Mouse (Mus musculus) forebrain, embryonic 10.5 days (tissue): ENCODE results near the gene Cdcp1. TPM values are rescaled to one million over a fixed set of nuclear protein-coding genes. Genes with fewer than 3 reads are reported as not detected.
A peak's percentile ranks its signal among the peaks of the same experiment; 100 is the strongest.

ENCODE experiments used
- DNase-seq: peaks from one replicate; pipeline ENCODE4 v3.0.0-alpha.2; 2017; ENCODE audit warnings: low spot score; ENCODE audit errors: extremely low spot score
- H3K27ac ChIP-seq: fragments of 300-500 bp; sonication (generic); 2 replicates; pipeline ENCODE4 v1.5.1; 2016; ENCODE audit warnings: mild to moderate bottlenecking
- H3K27me3 ChIP-seq: fragments of 300-500 bp; sonication (generic); 2 replicates; pipeline ENCODE4 v1.6.1; 2016; ENCODE audit warnings: mild to moderate bottlenecking; ENCODE audit not compliant: poor library complexity, severe bottlenecking
- H3K36me3 ChIP-seq: fragments of 300-500 bp; sonication (generic); replicated peaks from 2 replicates; pipeline ENCODE4 v1.6.1; 2016; ENCODE audit warnings: mild to moderate bottlenecking, moderate library complexity
- H3K4me1 ChIP-seq: fragments of 300-500 bp; sonication (generic); 2 replicates; pipeline ENCODE4 v1.6.1; 2016
- H3K4me3 ChIP-seq: fragments of 300-500 bp; sonication (generic); 2 replicates; pipeline ENCODE4 v1.5.1; 2016; ENCODE audit warnings: mild to moderate bottlenecking, moderate library complexity
- H3K9me3 ChIP-seq: fragments of 300-500 bp; sonication (generic); 2 replicates; pipeline ENCODE4 v1.6.1; 2016; ENCODE audit warnings: mild to moderate bottlenecking, moderate library complexity
- WGBS: fragments of 180-500 bp; shearing (Covaris S2); methylation state at CpG from one replicate; pipeline ENCODE4 v1.1.7; 2016; 5-methylcytosine and 5-hydroxymethylcytosine counted together
- polyA plus RNA-seq: library from polyadenylated mRNA; unstranded; fragments of >200 nt; fragmentation: Nextera tagmentation; extraction: Ambion mirVana; gene quantifications from 2 replicates; pipeline ENCODE4 v1.2.1, GENCODE M21; 2016

The Cdcp1 gene
- polyA plus RNA-seq, 1 experiment from 2014 or later, result 1.8 TPM

- no peak for DNase-seq
These were observed 57.6 kb downstream of the Cdcp1 start for GRCm38 (mm10) chr9:123158125-123158836.

DNA sequence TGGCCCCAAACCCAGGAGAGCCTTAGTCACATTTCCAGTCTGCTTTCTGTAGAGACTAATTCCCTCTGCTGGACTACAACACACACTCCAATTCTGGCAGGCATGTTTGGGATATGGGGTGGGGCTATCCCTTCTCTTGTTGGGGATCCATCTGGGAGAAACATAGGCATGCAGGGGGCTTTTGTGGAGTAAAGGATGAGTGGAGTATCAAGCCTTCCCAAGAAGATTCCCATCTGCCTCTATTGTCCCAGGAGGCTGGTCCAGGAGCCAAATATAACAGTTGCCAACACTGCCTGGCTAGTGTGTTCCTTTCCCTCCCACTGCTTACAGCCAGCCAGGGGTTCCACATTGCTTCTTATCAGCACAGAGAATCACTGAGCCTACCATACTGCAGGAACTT lies 58.1 kb downstream of the Cdcp1 start:
- no peak overlapping the region for H3K27ac ChIP-seq
- H3K27me3 ChIP-seq, result peaks cover 17% of the 10 kb centered on the region
- DNase-seq, result no peak
- no peaks in the 10 kb centered on the region for H3K9me3 ChIP-seq
- no peak overlapping the region for H3K4me3 ChIP-seq
- H3K36me3 ChIP-seq, result no peaks in the 10 kb centered on the region
- H3K4me1 ChIP-seq, result peaks cover 9% of the 10 kb centered on the region

More at GRCm38 (mm10) chr9:123158125-123158836, 57.6 kb downstream of the Cdcp1 start:
- H3K4me1 ChIP-seq, result peaks cover 9% of the 10 kb centered on the region
- no peaks in the 10 kb centered on the region for H3K9me3 ChIP-seq
- 60% methylated on average over 8 of the region's 8 CpGs for WGBS
- H3K27me3 ChIP-seq, result peaks cover 17% of the 10 kb centered on the region
- no peak overlapping the region for H3K4me3 ChIP-seq
- no peaks in the 10 kb centered on the region for H3K36me3 ChIP-seq
- no peak overlapping the region for H3K27ac ChIP-seq

GRCm38 (mm10) chr9:123156910-123157361 lies 58.9 kb downstream of the Cdcp1 start:
- H3K27ac ChIP-seq, result no peak overlapping the region
- H3K36me3 ChIP-seq, result no peaks in the 10 kb centered on the region
- H3K27me3 ChIP-seq, result peaks cover 17% of the 10 kb centered on the region
- H3K4me3 ChIP-seq, result peak overlapping the region; percentile 30
- WGBS, result 33% methylated on average over 30 of the region's 30 CpGs
- peaks cover 9% of the 10 kb centered on the region for H3K4me1 ChIP-seq
- DNase-seq, result peak; percentile 21
- no peaks in the 10 kb centered on the region for H3K9me3 ChIP-seq

DNA sequence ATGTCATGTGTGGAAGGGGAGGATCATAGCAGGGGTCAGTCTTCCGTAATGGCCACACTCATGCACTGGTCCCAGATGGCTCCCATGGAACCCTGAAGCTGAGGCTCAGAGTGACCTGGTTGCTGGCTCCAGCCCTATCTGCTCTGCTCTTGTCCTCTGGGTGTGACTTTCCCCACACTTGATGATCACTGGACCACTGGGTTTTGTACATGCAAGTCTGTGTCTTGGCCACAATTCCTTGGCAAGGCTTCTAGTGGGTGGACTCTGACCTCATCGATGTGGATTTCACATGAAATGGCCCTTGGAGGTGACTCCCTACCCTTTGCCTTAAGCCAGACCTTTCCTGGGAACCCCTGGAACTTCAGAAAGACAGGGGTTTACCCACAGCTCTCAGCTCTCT lies 62.7 kb downstream of the Cdcp1 start:
- Histone ChIP-seq H3K36me3 (no peaks in the 10 kb centered on the region), H3K4me3 (no peak overlapping the region), H3K9me3 (no peaks in the 10 kb centered on the region), H3K27me3 (peaks cover 15% of the 10 kb centered on the region), H3K27ac (no peak overlapping the region), H3K4me1 (peaks cover 9% of the 10 kb centered on the region)
- no peak for DNase-seq
- 91% methylated on average over 2 of the region's 2 CpGs for WGBS

DNA sequence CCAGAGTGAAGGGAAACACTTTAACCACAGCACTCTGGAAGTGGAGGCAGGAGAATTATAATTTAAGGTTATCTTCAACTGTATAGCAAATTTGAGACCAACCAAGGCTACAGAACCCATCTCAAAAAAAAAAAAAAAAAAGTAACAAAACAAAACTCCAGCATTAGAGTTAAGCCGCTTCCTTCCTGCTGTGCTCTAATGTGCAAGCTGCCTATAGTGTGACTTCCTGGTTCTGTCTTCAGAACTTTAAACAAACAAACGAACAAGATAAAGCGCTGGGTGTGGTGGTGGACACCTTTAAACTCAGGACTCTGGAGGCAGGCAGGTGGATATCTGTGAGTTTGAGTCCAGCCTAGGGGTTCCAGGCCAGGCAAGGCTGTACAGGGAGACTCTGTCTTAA lies 63.8 kb downstream of the Cdcp1 start:
- H3K4me3 ChIP-seq, result no peak overlapping the region
- H3K36me3 ChIP-seq, result no peaks in the 10 kb centered on the region
- H3K4me1 ChIP-seq, result peaks cover 7% of the 10 kb centered on the region
- no peaks in the 10 kb centered on the region for H3K9me3 ChIP-seq
- 79% methylated on average over 3 of the region's 3 CpGs for WGBS
- H3K27ac ChIP-seq, result no peak overlapping the region
- DNase-seq, result no peak
- H3K27me3 ChIP-seq, result peaks cover 8% of the 10 kb centered on the region

GRCm38 (mm10) chr9:123151561-123151960 lies 64.3 kb downstream of the Cdcp1 start:
- peaks cover 2% of the 10 kb centered on the region for H3K4me1 ChIP-seq
- H3K36me3 ChIP-seq, result no peaks in the 10 kb centered on the region
- H3K4me3 ChIP-seq, result no peak overlapping the region
- no peak overlapping the region for H3K27ac ChIP-seq
- no peaks in the 10 kb centered on the region for H3K9me3 ChIP-seq
- DNase-seq, result no peak
- 55% methylated on average over 1 of the region's 1 CpGs for WGBS
- H3K27me3 ChIP-seq, result peaks cover 5% of the 10 kb centered on the region

DNA sequence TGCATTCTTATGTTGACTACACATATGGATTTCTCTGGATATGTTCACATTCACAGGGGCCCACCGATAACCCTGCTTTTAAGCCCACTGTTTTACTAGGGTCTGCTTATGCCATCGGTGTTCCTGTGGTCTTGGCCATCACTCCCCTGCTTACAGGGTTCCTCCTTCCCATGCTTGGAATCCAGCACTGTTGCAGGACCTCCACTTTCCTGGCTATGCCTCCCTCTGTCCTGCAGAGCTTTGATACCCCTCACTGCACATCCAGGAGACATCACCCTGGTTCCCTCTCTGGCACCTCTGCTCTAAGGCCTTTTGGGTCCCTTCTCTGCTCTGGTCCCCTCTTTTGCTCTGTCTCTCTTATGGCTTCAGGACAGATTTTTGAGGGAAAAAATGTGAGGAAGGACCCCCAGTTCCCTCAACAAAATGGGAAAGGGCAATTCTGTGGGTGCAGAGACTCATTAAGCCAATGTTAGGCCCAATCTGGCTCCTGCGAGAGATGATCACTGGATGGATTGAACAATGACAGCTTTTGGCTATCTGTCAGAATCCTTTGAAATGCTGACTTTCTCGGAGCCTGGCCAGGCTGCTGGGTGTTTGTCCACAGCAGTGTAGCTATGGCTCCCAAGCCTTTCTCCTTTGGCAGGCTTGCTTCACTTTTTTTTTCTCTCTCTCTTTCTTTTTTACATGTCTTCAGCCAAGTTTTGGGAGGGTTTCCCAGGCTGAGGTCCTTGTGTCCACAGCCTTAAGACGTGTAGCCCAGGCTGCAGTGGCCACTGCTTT lies 65.4 kb downstream of the Cdcp1 start, which contains the start of gene Clec3b:
TSS of gene Clec3b (plus strand) at position 706 of the 780 bp plus-strand sequence.
- Histone ChIP-seq H3K27me3 (no peaks in the 10 kb centered on the region), H3K36me3 (peaks cover 5% of the 10 kb centered on the region), H3K27ac (no peak within 1 kb of the TSS), H3K9me3 (peaks cover 5% of the 10 kb centered on the region), H3K4me1 (no peaks in the 10 kb centered on the region), H3K4me3 (no peak within 1 kb of the TSS)
- no peak for DNase-seq
- WGBS, result 87% methylated on average over 5 of the region's 5 CpGs

GRCm38 (mm10) chr9:123148430-123148829 lies 67.4 kb downstream of the Cdcp1 start:
- Histone ChIP-seq H3K9me3 (peaks cover 21% of the 10 kb centered on the region), H3K4me3 (no peak overlapping the region), H3K4me1 (no peaks in the 10 kb centered on the region), H3K36me3 (peaks cover 21% of the 10 kb centered on the region), H3K27me3 (no peaks in the 10 kb centered on the region), H3K27ac (no peak overlapping the region)
- 89% methylated on average over 5 of the region's 5 CpGs for WGBS
- no peak for DNase-seq

DNA sequence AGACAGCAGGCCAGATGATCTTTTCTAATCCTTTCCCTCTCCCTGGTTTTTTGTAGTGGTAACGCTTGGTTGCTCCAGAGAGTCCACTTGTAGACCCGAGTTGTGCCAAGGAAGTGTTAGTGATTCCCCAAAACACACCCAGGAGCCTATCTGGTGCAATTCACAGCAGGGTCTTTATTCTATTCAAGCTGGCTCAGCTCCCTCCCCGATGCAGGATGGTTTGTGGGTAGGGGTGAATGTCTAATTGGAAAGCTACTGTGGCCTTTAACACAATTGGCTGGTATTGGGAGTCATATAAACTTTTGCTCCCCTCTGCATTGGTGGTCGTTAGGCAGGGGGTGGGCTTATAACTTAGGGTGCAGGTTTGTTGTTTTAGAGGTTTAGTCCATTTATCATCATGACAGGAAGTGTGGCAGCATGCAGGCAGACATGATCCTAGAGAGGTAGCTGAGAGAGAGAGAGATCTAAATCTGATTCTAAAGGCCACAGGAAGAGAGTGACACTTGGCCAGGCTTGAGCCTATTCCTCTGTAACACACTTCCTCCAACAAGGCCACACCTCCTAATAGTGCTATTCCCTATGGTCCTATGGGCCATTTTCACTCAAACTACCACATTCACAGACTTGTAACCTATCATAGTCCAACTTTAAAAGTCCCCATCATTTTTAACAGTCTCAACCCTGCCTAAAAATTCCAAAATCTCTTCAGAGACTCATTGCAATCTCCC lies 75.8 kb downstream of the Cdcp1 start:
- no peak for DNase-seq
- H3K4me1 ChIP-seq, result no peaks in the 10 kb centered on the region
- no peak overlapping the region for H3K27ac ChIP-seq
- peaks cover 16% of the 10 kb centered on the region for H3K9me3 ChIP-seq
- no peaks in the 10 kb centered on the region for H3K27me3 ChIP-seq
- 89% methylated on average over 4 of the region's 4 CpGs for WGBS
- no peak overlapping the region for H3K4me3 ChIP-seq
- peaks cover 95% of the 10 kb centered on the region for H3K36me3 ChIP-seq

DNA sequence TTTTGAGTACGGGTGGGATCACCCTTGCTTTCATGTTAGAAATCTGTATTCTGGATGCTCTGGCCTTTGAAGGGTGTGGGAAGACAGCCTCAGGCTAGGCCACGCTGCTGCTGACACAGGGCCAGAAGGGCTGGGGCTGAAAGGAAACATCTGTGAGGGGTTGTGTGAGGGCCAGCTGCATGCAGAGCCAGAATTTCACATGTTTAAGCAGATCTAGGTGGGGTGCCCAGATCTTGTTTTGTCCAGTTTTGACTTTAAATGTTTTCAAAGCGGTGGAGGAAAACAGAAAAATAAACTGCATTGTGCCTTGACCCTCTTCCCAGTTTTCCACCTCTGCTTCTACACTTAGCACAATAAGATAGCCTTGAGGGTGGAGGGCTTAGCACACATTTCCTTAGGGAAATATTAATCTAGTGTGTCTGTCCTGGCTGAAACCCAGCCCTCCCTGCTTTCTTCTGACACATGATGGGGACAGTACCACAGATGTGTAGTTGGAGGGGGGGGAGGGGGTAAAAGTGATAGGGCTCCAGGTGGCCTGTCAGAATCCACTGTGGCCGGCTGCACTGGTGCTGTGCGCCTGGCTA lies 76.9 kb downstream of the Cdcp1 start:
- WGBS, result 83% methylated on average over 5 of the region's 5 CpGs
- no peak for DNase-seq

GRCm38 (mm10) chr9:123136953-123137682 lies 78.7 kb downstream of the Cdcp1 start:
- Histone ChIP-seq H3K27ac (no peak overlapping the region), H3K4me3 (no peak overlapping the region), H3K36me3 (peaks cover 100% of the 10 kb centered on the region), H3K4me1 (no peaks in the 10 kb centered on the region), H3K27me3 (no peaks in the 10 kb centered on the region), H3K9me3 (no peaks in the 10 kb centered on the region)
- 90% methylated on average over 7 of the region's 7 CpGs for whole genome bisulfite sequencing
- no peak for DNase-seq

More for the DNA sequence above, 76.9 kb downstream of the Cdcp1 start:
- Histone ChIP-seq H3K27ac (no peak overlapping the region), H3K4me3 (no peak overlapping the region), H3K4me1 (no peaks in the 10 kb centered on the region), H3K9me3 (peaks cover 9% of the 10 kb centered on the region), H3K27me3 (no peaks in the 10 kb centered on the region), H3K36me3 (peaks cover 100% of the 10 kb centered on the region)

DNA sequence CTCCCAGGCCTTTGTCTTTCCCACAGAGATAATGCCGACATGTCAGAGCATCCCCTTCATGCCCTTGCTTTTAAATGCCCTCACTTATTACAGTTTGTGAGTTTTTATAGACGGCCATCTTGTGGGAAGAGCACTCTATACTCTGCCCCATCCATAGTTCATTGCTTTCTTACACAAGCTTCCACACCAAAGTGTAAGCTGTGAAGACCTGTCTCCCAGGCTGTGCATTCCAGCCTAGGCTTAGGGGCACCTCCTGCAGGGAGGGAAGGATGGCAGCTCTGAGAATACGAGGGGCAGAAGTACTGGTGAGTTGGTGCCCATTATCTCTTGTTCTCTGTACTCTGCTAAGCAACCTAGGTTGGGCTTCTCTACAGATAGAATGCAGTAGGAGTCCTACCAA lies 82.8 kb downstream of the Cdcp1 start:
- H3K27me3 ChIP-seq, result no peaks in the 10 kb centered on the region
- peaks cover 100% of the 10 kb centered on the region for H3K36me3 ChIP-seq
- H3K9me3 ChIP-seq, result no peaks in the 10 kb centered on the region
- no peak overlapping the region for H3K27ac ChIP-seq
- no peak for DNase-seq
- H3K4me1 ChIP-seq, result no peaks in the 10 kb centered on the region
- no peak overlapping the region for H3K4me3 ChIP-seq
- WGBS, result 96% methylated on average over 3 of the region's 3 CpGs
